Mouse (Mus musculus) limb, embryonic 11.5 days (tissue): Measurements from ENCODE around the gene Hook2. TPM values are rescaled to one million over a fixed set of nuclear protein-coding genes. Genes with fewer than 3 reads are reported as not detected.
A peak's percentile ranks its signal among the peaks of the same experiment; 100 is the strongest.

ENCODE experiments used
- ATAC-seq: fragments of 200-750 bp; cut with Nextera tagmentation; 2 replicates; pipeline ENCODE4 v1.8.0; 2017; ENCODE audit warnings: low read depth; ENCODE audit not compliant: insufficient number of reproducible peaks, low FRiP score, low TSS enrichment
- DNase-seq: peaks from one replicate; pipeline ENCODE4 v3.0.0-alpha.2; 2015; ENCODE audit warnings: low spot score
- H3K27ac ChIP-seq: fragments of 300-500 bp; sonication (generic); replicated peaks from 2 replicates; pipeline ENCODE4 v1.5.1; 2014; ENCODE audit warnings: low read depth, mild to moderate bottlenecking, low read length
- H3K27me3 ChIP-seq: fragments of 300-500 bp; sonication (generic); 2 replicates; pipeline ENCODE4 v1.6.1; 2014; ENCODE audit warnings: mild to moderate bottlenecking, low read length, mixed read lengths; ENCODE audit not compliant: control insufficient read depth, insufficient read depth
- H3K36me3 ChIP-seq: fragments of 300-500 bp; sonication (generic); 2 replicates; pipeline ENCODE4 v1.6.1; 2014; ENCODE audit warnings: mild to moderate bottlenecking, low read length, moderate library complexity, mixed read lengths; ENCODE audit not compliant: control insufficient read depth, insufficient read depth
- H3K4me1 ChIP-seq: fragments of 300-500 bp; sonication (generic); 2 replicates; pipeline ENCODE4 v1.6.1; 2014; ENCODE audit warnings: low read length, mixed read lengths; ENCODE audit not compliant: control insufficient read depth, insufficient read depth
- H3K4me2 ChIP-seq: fragments of 300-500 bp; sonication (generic); 2 replicates; pipeline ENCODE4 v1.6.1; 2014; ENCODE audit warnings: low read depth, mild to moderate bottlenecking, moderate library complexity; ENCODE audit not compliant: severe bottlenecking
- H3K4me3 ChIP-seq: fragments of 300-500 bp; sonication (generic); 2 replicates; pipeline ENCODE4 v1.5.1; 2014; ENCODE audit warnings: low read depth, low read length
- H3K9ac ChIP-seq: fragments of 300-500 bp; sonication (generic); 2 replicates; pipeline ENCODE4 v1.6.1; 2014; ENCODE audit warnings: mild to moderate bottlenecking, low read length
- H3K9me3 ChIP-seq: fragments of 300-500 bp; sonication (generic); 2 replicates; pipeline ENCODE4 v1.6.1; 2016; ENCODE audit warnings: low read length; ENCODE audit not compliant: control insufficient read depth
- WGBS: fragments of 180-500 bp; shearing (Covaris S2); extraction: QIAGEN DNeasy Blood & Tissue Kit; methylation state at CpG from one replicate; pipeline ENCODE4 v1.1.7; 2014; 5-methylcytosine and 5-hydroxymethylcytosine counted together
- polyA plus RNA-seq: library from polyadenylated mRNA; unstranded; fragments of >200 nt; fragmentation: Nextera tagmentation; extraction: Ambion mirVana; gene quantifications from 2 replicates; pipeline ENCODE4 v1.2.1, GENCODE M21; 2014

The Hook2 gene
- polyA plus RNA-seq, 1 experiment from 2014 or later = 15.2 TPM

DNA sequence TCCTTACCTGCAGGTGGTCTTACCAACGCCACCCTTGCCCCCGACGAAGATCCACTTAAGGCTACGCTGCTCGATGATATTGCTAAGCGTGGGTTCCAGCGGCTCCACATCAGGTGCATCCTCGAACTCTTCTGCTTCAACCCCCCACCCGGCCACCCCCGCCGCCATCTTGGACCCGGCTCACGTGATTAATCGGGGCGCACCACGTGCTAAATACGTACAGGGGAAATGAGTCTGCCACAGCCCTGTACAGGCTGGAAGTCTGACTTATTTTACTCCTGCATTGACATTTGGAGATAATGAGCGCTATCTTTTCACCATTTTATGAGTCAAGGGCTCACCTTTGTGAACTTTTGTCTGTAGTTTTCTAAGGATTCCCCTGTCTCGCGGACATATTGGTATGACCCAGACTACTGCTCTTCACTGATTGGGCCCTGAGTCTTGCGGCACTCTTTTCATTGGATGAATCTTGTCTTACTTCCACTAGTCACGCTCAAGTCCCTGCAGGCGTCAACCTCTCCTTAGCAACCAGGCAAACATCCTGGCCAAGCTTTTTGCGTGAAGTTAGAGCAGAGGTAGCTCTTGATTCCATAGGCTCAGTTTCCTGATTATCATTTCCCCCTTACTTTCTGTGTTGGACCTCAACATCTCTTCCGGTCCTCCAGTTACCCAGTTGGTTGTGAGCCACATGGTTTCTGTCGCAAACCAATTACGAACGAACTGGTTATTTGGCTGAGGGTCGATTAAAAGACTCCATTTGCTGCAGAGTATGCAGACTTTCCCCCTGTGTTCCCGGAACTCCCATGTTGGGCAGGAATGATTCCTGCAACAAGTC lies 34.9 kb downstream of the Hook2 start, which contains the start of gene Asna1:
Gene Asna1 (minus strand): TSS at position 184 of the 835 bp plus-strand sequence.
- no peaks in the 10 kb centered on the region for H3K9me3 ChIP-seq
- H3K4me3 ChIP-seq = peak within 1 kb of the TSS; percentile 70
- WGBS = 9% methylated on average over 30 of the region's 30 CpGs
- no peaks in the 10 kb centered on the region for H3K27me3 ChIP-seq
- peak; percentile 86 for DNase-seq
- peak within 1 kb of the TSS; percentile 73 for H3K27ac ChIP-seq
- H3K9ac ChIP-seq = peak within 1 kb of the TSS; percentile 63
- H3K4me2 ChIP-seq = peak within 1 kb of the TSS; percentile 81
- H3K36me3 ChIP-seq = peaks cover 17% of the 10 kb centered on the region
- H3K4me1 ChIP-seq = peaks cover 11% of the 10 kb centered on the region; the same call in 1 of the 2 replicates
- peak; percentile 85 for ATAC-seq

GRCm38 (mm10) chr8:85026670-85027515 lies 36.5 kb downstream of the Hook2 start, which contains the start of gene Trir:
Trir (plus strand) TSS chr8:85026823.
- Histone ChIP-seq H3K27ac (peak within 1 kb of the TSS; percentile 82), H3K27me3 (no peaks in the 10 kb centered on the region), H3K9me3 (no peaks in the 10 kb centered on the region), H3K4me3 (peak within 1 kb of the TSS; percentile 99), H3K4me2 (peak within 1 kb of the TSS; percentile 81), H3K36me3 (peaks cover 23% of the 10 kb centered on the region), H3K9ac (peak within 1 kb of the TSS; percentile 99), H3K4me1 (peaks cover 11% of the 10 kb centered on the region; the same call in 1 of the 2 replicates)
- peak; percentile 86 for ATAC-seq
- under 1% methylated on average over 75 of the region's 75 CpGs for WGBS
- peak; percentile 96 for DNase-seq

- Histone ChIP-seq H3K36me3 (peaks cover 22% of the 10 kb centered on the region), H3K9me3 (no peaks in the 10 kb centered on the region), H3K27me3 (no peaks in the 10 kb centered on the region), H3K27ac (peak overlapping the region; percentile 82; the same call in 1 of the 2 replicates), H3K4me3 (peak overlapping the region; percentile 99), H3K4me2 (peak overlapping the region; percentile 58), H3K9ac (peak overlapping the region; percentile 99), H3K4me1 (peaks cover 11% of the 10 kb centered on the region; the same call in 1 of the 2 replicates)
- no peak for ATAC-seq
- 1% methylated on average over 13 of the region's 13 CpGs for WGBS
- no peak for DNase-seq
These were observed 37.1 kb downstream of the Hook2 start for GRCm38 (mm10) chr8:85027516-85027855.

DNA sequence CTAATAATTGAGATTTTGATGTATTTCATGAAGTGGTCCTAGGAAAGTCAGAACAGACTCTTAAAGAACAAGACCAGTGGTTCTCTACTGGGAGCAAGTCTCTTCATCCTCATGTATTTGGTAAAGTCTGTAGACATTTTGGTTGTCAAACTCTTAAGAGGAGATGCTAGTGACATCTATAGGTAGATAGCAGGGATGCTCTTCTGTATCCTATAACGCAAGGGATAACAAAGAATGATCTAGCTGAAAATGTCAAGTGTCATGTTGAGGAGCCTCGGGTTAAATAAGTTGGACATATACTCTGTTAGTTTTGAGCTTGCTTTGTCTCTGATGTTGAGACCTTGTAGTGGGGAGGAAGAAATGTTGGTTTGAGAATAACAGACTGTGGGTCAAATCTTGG lies 37.5 kb downstream of the Hook2 start:
- Histone ChIP-seq H3K4me3 (peak overlapping the region; percentile 99), H3K4me2 (peak overlapping the region; percentile 58), H3K36me3 (peaks cover 22% of the 10 kb centered on the region), H3K27me3 (no peaks in the 10 kb centered on the region), H3K9me3 (no peaks in the 10 kb centered on the region), H3K27ac (no peak overlapping the region), H3K9ac (peak overlapping the region; percentile 34), H3K4me1 (peaks cover 11% of the 10 kb centered on the region; the same call in 1 of the 2 replicates)
- no peak for ATAC-seq
- no peak for DNase-seq
- 42% methylated on average over 2 of the region's 2 CpGs for WGBS

DNA sequence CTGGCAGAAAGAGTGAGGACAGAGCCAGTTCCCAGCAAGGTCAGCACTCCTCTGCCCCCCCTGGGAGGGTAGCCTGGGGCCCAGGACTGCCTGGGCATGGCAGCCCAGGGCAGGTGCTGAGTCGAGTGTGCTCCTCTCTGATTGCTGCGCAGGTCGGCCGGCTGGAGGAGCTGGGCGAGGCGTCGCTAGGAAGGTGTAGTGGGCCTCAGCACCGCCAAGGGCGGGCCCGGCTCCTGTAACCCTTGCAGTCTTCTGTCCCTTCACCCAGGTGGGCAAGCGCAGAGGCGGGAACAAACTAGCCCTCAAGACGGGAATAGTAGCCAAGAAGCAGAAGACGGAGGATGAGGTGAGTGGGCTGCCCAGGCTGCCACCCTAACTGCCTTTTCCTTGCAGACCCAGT lies 38.9 kb downstream of the Hook2 start:
- H3K27ac ChIP-seq = no peak overlapping the region
- H3K36me3 ChIP-seq = peaks cover 19% of the 10 kb centered on the region
- 93% methylated on average over 14 of the region's 14 CpGs for WGBS
- no peaks in the 10 kb centered on the region for H3K27me3 ChIP-seq
- no peak overlapping the region for H3K9ac ChIP-seq
- no peaks in the 10 kb centered on the region for H3K9me3 ChIP-seq
- H3K4me3 ChIP-seq = no peak overlapping the region
- no peak for DNase-seq
- no peak for ATAC-seq
- H3K4me2 ChIP-seq = no peak overlapping the region; the same call in 1 of the 2 replicates
- H3K4me1 ChIP-seq = peaks cover 9% of the 10 kb centered on the region; the same call in 1 of the 2 replicates

DNA sequence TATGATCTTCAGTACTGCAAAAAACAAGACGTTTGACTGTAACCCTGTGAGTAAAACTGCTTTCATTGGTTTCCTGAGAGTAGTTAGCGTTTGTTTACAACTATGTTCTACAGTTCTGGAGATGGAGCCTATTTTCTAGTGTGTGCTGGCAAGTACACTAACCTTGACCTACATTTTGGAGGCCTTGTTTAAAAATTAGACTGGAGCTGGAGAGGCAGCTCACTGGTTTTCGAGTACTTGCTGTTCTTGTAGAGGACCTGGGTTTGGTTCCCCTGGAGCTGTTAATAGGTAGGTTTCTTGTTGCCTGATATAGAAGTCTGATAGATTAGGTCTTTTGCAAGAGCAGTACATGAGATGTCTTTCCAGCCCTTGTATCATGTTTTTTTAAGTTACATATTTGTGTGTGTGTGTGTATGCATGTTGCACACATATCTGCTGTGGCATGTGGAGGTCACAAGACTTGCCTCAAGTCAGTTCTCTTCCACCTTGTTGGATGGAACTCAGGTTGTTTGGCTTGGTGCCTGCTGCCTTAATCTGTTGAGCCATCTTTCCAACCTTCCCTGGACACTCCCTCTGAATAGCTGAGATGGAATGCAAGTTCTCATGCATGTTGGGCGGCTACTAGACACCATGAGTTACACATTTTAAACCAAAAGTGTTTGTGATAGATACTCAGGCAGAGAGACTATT lies 42.4 kb downstream of the Hook2 start:
- 85% methylated on average over 4 of the region's 4 CpGs for WGBS
- ATAC-seq (no peak), DNase-seq (no peak)
- H3K4me3 ChIP-seq = no peak overlapping the region
- peaks cover 19% of the 10 kb centered on the region for H3K36me3 ChIP-seq
- H3K4me1 ChIP-seq = peaks cover 14% of the 10 kb centered on the region; the same call in 1 of the 2 replicates
- no peak overlapping the region for H3K4me2 ChIP-seq
- no peak overlapping the region for H3K9ac ChIP-seq
- H3K9me3 ChIP-seq = no peaks in the 10 kb centered on the region
- H3K27me3 ChIP-seq = no peaks in the 10 kb centered on the region
- no peak overlapping the region for H3K27ac ChIP-seq

DNA sequence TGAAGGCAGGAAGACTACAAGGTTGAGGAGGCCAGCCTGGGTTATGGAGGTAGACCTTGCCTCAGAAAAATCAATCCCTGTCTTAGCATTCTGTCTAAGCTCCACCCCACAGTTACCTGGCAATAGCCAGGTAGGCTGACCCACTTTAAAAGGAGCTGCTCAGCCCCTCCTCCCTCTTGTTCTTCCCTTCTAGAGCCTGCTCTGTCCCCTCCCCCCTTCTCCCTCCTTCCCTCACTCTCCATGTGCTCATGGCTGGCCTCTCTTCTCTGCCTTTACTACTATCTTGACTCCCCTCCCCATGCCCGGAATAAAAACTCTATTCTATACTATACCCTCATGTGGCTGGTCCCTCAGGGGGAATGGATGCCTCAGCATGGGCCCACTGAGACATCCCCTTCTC lies 43.5 kb downstream of the Hook2 start:
- H3K27me3 ChIP-seq = no peaks in the 10 kb centered on the region
- no peak overlapping the region for H3K27ac ChIP-seq
- WGBS = 62% methylated on average over 1 of the region's 1 CpGs
- no peaks in the 10 kb centered on the region for H3K9me3 ChIP-seq
- no peak overlapping the region for H3K9ac ChIP-seq
- DNase-seq (no peak), ATAC-seq (no peak)
- H3K4me3 ChIP-seq = no peak overlapping the region
- H3K4me1 ChIP-seq = peaks cover 8% of the 10 kb centered on the region; the same call in 1 of the 2 replicates
- no peak overlapping the region for H3K4me2 ChIP-seq
- H3K36me3 ChIP-seq = peaks cover 19% of the 10 kb centered on the region
